Mouse (Mus musculus) cerebellum, adult (tissue): ENCODE data around the gene Trp53bp1.

Source experiments
- ATAC-seq: cut with Nextera tagmentation; 2 replicates; pipeline ENCODE4 v1.9.2; 2017; ENCODE audit warnings: mild to moderate bottlenecking, moderate library complexity, mixed read lengths; ENCODE audit not compliant: insufficient number of reproducible peaks, low FRiP score, low TSS enrichment

Gene Trp53bp1

GRCm38 (mm10) chr2:121268446-121268845, 2.8 kb downstream of the Trp53bp1 start:
- ATAC-seq = no peak

GRCm38 (mm10) chr2:121249758-121250157, 21.4 kb downstream of the Trp53bp1 start:
- no peak for ATAC-seq

GRCm38 (mm10) chr2:121244099-121244498, 27.1 kb downstream of the Trp53bp1 start:
- no peak for ATAC-seq

GRCm38 (mm10) chr2:121239426-121239825, 31.8 kb downstream of the Trp53bp1 start:
- ATAC-seq = no peak

- ATAC-seq = no peak
Observed at GRCm38 (mm10) chr2:121235460-121236072, 35.6 kb downstream of the Trp53bp1 start.

- ATAC-seq = no peak
Observed at GRCm38 (mm10) chr2:121228135-121228534, 43.1 kb downstream of the Trp53bp1 start.

GRCm38 (mm10) chr2:121223010-121223409, 48.2 kb downstream of the Trp53bp1 start:
- ATAC-seq = peak; percentile 92; the same call in 1 of the 2 replicates

DNA sequence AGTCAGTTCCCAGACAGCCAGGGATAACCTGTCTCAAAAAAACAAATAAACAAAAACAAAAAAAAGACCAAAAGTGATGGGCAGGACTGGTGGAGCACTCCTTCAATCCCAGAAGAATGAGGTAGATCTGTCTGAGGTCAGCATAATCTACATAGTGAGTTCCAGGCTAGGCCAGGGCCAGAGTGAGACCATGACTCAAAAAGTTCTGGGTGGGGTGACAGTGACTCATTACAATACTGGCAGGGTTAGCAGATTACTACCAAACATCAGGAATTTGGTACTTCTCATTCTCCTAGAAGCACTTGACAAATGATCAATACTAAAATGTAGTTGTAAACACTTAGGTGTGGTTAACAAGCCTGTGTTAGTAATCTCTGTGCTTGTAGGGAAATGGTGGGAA, 51.2 kb downstream of the Trp53bp1 start:
- ATAC-seq = no peak

DNA sequence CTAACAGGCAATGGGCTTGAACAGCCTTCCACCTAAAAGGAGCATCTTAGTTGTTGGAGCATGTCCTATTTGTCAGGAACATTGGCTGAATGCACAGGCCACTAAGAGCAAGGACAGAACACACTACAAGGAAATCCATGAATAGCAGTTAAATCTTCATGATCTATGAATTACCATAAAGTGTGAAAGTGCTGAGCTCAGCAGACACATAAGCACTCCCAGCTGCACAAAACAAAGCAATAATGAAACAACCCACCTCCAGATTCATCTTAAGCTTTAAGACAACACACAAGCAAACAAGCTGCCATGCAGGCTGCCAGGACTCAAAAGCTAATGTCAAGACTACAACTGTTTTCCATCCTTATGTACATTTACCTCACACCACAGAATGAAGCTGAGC, 52.0 kb downstream of the Trp53bp1 start:
- ATAC-seq = no peak

DNA sequence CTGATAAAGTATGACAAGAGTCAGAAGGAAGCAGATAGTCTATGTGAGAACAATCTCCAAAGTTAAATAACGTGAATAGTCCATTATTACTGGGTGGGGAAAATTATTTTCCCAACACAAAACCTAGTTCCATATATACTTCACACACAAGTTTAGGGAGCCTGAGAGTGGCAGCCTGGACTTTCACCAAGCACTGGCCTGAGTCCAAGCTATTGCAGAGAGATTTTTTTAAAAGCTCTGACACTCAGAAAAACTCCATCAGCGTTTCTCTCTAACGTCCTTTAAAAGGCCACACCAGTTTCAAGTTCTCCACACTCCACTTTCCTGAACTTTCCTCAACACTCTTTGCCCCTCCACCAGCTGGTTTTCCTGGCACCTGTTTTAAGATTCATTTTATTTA, 56.7 kb downstream of the Trp53bp1 start:
- ATAC-seq = no peak

GRCm38 (mm10) chr2:121206541-121206940, 64.7 kb downstream of the Trp53bp1 start:
- ATAC-seq = no peak

DNA sequence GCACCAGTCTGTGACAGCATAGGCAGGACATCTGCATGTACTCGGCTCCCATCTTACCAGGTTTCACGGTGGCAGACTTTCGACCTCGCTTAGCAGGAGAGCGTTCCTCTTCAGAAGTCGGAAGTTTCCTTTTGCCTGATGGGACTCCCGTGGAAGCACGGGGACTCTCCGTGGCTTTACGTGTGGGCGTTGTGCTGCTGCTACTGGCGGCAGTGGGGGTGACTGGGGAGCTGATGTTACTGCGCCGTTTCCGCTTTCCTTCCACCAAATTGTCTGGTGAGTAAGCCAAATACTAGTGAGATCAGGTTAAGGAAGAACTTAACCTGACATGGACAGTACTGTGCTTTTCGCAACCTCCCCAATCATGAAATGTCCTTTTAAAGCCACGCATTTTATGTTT, 66.9 kb downstream of the Trp53bp1 start:
- ATAC-seq = no peak

GRCm38 (mm10) chr2:121195466-121195865, 75.7 kb downstream of the Trp53bp1 start:
- ATAC-seq = no peak

DNA sequence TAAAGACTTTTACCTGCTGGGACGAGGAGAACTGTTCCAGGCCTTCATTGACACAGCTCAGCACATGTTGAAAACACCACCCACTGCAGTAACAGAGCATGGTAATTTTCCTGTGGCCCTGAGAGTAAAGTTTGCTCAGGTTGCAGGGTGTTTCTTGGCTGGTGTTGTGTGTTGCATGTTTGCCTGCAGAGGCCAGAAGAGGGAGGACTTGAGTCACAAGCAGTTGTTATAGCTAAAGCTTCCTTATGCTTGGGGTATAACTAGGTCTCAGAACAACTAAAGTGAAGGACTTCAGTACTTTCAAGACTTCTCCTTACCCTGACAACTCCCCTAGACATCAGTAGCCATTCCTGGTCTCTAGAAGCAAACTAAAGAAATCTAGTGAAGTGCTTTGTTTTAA, 82.7 kb downstream of the Trp53bp1 start:
- ATAC-seq = no peak

GRCm38 (mm10) chr2:121184142-121184541, 87.1 kb downstream of the Trp53bp1 start:
- ATAC-seq = no peak

GRCm38 (mm10) chr2:121183431-121183830, 87.8 kb downstream of the Trp53bp1 start:
- peak; percentile 75; the same call in 1 of the 2 replicates for ATAC-seq

DNA sequence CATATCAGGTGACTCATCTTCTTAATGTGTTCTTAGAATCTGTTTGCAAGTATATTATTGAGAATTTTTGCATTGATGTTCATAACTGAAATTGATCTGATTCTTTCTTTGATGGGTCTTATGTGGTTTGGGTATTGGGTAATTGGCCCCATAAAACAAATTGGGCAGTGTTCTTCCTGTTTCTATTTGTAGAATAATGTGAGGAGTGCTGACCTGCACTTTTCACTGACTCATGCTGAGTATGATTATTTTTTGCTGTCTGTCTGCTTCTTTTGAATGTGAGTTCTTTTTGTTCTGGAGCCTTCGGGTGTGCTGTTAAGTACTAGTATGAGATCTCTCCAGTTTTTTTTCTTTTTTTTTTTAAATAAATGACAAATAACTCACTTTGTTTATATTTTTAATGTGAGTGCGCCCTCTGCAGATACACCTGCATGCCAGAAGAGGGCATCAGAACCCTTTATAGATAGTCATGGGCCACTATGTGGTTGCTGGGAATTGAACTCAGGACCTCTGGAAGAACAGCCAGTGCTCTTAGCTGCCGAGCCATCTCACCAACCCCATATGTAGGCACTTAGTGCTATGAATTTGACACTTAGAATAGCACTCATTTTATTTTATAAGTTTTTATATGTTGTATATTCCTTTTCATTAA, 92.3 kb downstream of the Trp53bp1 start:
- no peak for ATAC-seq

DNA sequence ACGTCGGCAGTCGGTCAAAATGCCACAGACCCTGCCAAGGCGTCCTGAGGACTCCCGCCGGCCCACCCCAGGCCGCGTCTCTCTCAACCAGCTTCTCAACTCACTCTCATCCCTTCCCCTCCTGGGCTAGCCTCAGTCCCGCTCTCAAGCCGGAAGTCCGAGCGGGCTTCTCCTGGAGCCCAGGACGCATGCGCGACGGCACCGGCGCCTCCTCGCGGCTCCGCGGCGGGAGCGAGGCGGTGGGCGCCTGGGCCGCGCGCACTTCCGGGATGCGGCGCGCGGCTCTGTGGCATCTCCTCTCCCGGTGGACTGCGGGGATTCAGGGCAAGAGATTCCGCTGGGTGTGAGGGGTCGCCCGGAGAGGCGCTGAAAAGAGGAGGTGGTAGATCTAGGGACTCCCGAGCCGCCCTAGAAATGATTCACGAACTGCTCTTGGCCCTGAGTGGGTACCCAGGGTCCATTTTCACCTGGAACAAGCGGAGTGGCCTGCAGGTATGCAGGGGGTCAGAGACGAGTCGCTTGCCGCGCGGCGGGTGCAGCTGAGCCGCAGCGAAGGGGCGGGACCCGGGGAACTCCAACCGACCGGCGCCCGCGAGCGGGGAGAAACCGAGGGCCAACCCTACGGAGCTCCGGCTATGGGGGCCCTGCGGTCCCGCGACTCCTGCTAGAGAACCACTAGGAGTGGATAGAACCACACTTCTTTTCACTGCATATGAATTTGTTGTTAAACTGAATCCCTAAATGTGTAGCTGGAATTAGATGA, 100.0 kb downstream of the Trp53bp1 start, which contains the start of gene Zscan29:
TSS of gene Zscan29 (minus strand) at position 146 of the 763 bp plus-strand sequence.
- peak; percentile 84 for ATAC-seq

DNA sequence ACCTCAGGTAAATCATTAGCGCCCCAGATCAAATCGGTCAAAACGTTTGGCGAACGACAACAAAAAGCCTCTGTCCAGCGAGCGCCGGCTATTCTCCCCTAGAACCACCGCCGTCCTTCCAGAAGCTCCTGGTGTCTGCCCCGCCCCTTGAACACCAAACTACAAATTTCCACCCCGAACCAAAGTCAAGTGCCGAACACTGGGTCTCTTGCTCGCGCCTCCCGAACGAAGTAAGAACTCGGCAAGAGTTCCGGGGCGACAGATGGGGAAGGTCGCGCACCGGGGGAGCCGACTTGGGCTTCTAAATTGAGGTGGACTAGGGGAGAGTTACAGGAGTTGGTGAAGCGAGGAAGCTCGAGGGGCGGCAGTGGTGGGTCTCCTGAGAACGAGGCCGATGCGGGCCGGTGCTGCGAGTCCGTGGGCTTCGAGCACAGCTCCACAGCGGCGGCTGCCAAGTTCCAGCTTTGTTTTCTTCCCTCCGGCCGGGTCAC, 100.7 kb downstream of the Trp53bp1 start, which contains the start of gene Tubgcp4:
TSS of gene Tubgcp4 (plus strand) at position 174 of the 491 bp plus-strand sequence.
- ATAC-seq = peak; percentile 38; the same call in 1 of the 2 replicates

GRCm38 (mm10) chr2:121169902-121170301, 101.3 kb downstream of the Trp53bp1 start:
- ATAC-seq = no peak

DNA sequence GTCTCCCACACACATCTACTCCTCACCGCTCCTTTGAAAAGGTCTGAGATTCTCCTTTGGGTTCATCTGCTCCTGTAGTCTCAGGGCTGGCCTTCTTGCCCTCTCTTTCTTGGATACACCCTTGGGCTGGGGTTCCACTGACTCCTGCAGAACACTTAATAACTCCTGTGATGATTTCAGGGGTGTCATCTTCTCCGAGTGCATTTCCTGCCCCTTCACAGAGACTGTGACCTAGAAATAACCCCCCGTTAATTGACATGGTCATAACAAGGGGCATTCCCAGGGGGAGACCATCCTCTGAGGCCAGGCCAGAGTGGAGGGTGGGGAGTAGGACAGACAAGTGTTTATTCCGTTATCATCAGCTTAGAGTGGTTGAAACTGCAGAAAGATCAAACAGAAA, 102.0 kb downstream of the Trp53bp1 start:
- no peak for ATAC-seq
